18 mouse cellular contexts compared by ENCODE assay signal in the genomic region with DNA sequence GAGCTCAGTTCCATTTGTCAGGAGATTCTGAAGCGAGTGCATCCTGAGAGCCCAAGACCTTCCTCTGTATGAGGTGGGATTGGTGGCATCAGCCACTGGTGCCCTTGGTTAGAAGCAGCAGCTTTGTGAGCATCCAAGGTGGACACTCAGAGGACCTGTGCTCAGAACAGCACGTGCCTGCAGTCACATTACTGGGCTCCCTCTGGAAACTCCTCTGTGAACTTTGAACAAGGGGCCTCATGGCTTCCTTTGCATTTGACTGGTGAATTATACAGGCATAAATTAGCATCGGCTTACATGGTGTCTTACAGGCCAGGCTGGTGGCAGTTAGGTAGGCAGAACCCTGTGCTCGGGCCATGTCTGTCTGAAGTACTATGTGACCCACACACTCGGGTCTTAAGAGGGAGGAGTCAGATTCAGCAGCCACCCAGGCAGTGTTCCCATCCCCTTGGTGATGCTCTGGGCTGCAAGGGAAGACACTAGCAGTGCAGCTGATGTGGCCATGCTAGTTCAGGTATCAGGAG.
A peak's percentile ranks its signal among the peaks of the same experiment; 100 is the strongest.
DNase-seq lines count a peak whose midpoint lies in the region; ATAC-seq and TF ChIP-seq lines count a peak whose summit lies in the region.
"Had no signal": no experiment of that assay in that cellular context is flagged by ENCODE, and none has a peak within 500 bp of the region (broad histone marks: within the 10 kb centered on the region; RNA-seq: fewer than 3 reads in every experiment).

No protein-coding gene starts in this region.

- no peak for TF ChIP-seq CTCF in midbrain, postnatal 0 days (IDR thresholded peaks at IDR 0.05)

- no peaks in the 10 kb centered on the region for H3K9me3 ChIP-seq in midbrain, embryonic 13.5 days
- H3K9me3 ChIP-seq in midbrain, postnatal 0 days (ENCODE audit: low read length) = no peaks in the 10 kb centered on the region
- H3K9me3 ChIP-seq in forebrain, embryonic 14.5 days (replicated peaks; ENCODE audit: control insufficient read depth, low read length) = no peaks in the 10 kb centered on the region
- H3K9me3 ChIP-seq: embryonic facial prominence, embryonic 12.5 days; hindbrain, embryonic 10.5 days; limb, embryonic 15.5 days had no signal

- H3K4me3 ChIP-seq in midbrain, embryonic 13.5 days (replicated peaks) = no peak overlapping the region
- H3K4me3 ChIP-seq in midbrain, postnatal 0 days (ENCODE audit: low read depth, low read length) = no peak overlapping the region
- H3K4me3 ChIP-seq in forebrain, embryonic 14.5 days (ENCODE audit: low read depth, low read length) = no peak overlapping the region
- H3K4me3 ChIP-seq: embryonic facial prominence, embryonic 12.5 days; hindbrain, embryonic 10.5 days; left cerebral cortex, adult 2 months; limb, embryonic 15.5 days had no signal

- no peaks in the 10 kb centered on the region for H3K27me3 ChIP-seq in midbrain, embryonic 13.5 days
- no peaks in the 10 kb centered on the region for H3K27me3 ChIP-seq in midbrain, postnatal 0 days (ENCODE audit: insufficient read depth, low read length)
- no peaks in the 10 kb centered on the region for H3K27me3 ChIP-seq in forebrain, embryonic 14.5 days (replicated peaks; ENCODE audit: control insufficient read depth, insufficient read depth, low read length)
- H3K27me3 ChIP-seq: embryonic facial prominence, embryonic 12.5 days; limb, embryonic 15.5 days had no signal

- DNase-seq in kidney, adult 9 months = peak; percentile 8
- no peak for DNase-seq in kidney, adult 11 months
- no peak for DNase-seq in midbrain, postnatal 0 days (ENCODE audit: low spot score)
- no peak for DNase-seq in forebrain, embryonic 14.5 days (ENCODE audit: low spot score)
- peak; percentile 14 for DNase-seq in kidney, postnatal 14 days
- DNase-seq in cerebellum, adult 9-10 months = no peak
- no peak for DNase-seq in cerebellum, postnatal 10 days
- DNase-seq: adrenal gland, postnatal 25 days; B cell, adult 2 months; gastrocnemius, postnatal 36 days; lung, adult 2 months; right cerebral cortex, adult 18-20 months had no signal

- 0 out of 2 replicates have a peak overlapping the region, but pooled peaks have one; percentile 30 for H3K27ac ChIP-seq in midbrain, embryonic 13.5 days
- H3K27ac ChIP-seq in midbrain, postnatal 0 days (ENCODE audit: low read depth, low read length) = no peak overlapping the region
- no peak overlapping the region; the same call in 1 of the 2 replicates for H3K27ac ChIP-seq in forebrain, embryonic 14.5 days (ENCODE audit: low read depth, low read length)
- H3K27ac ChIP-seq: embryonic facial prominence, embryonic 12.5 days; hindbrain, embryonic 10.5 days; left cerebral cortex, adult 2 months; limb, embryonic 15.5 days had no signal

- H3K9ac ChIP-seq in midbrain, embryonic 13.5 days (replicated peaks) = no peak overlapping the region
- H3K9ac ChIP-seq in midbrain, postnatal 0 days (replicated peaks; ENCODE audit: low read length, poor library complexity, severe bottlenecking) = no peak overlapping the region
- H3K9ac ChIP-seq in forebrain, embryonic 14.5 days (ENCODE audit: low read length) = 0 out of 2 replicates have a peak overlapping the region, but pooled peaks have one; percentile 25
- H3K9ac ChIP-seq: embryonic facial prominence, embryonic 12.5 days; limb, embryonic 15.5 days had no signal

- no peak overlapping the region for H3K4me2 ChIP-seq in midbrain, embryonic 13.5 days (replicated peaks)
- no peak overlapping the region for H3K4me2 ChIP-seq in midbrain, postnatal 0 days (ENCODE audit: low read depth, low read length, poor library complexity, severe bottlenecking)
- H3K4me2 ChIP-seq in forebrain, embryonic 14.5 days (ENCODE audit: low read length) = no peak overlapping the region
- H3K4me2 ChIP-seq: embryonic facial prominence, embryonic 12.5 days; heart, embryonic 11.5 days; limb, embryonic 15.5 days had no signal

- 65% methylated on average over 5 of the region's 5 CpGs for WGBS in midbrain, embryonic 13.5 days
- WGBS in midbrain, postnatal 0 days = 72% methylated on average over 5 of the region's 5 CpGs
- 59% methylated on average over 5 of the region's 5 CpGs for WGBS in forebrain, embryonic 14.5 days

- peaks cover 11% of the 10 kb centered on the region for H3K4me1 ChIP-seq in midbrain, embryonic 13.5 days (replicated peaks)
- H3K4me1 ChIP-seq in midbrain, postnatal 0 days (ENCODE audit: insufficient read depth, low read length) = no peaks in the 10 kb centered on the region
- peaks cover 15% of the 10 kb centered on the region for H3K4me1 ChIP-seq in forebrain, embryonic 14.5 days (ENCODE audit: control insufficient read depth, insufficient read depth, low read length)
- H3K4me1 ChIP-seq: embryonic facial prominence, embryonic 12.5 days; hindbrain, embryonic 10.5 days had no signal

- no peaks in the 10 kb centered on the region for H3K36me3 ChIP-seq in midbrain, embryonic 13.5 days
- H3K36me3 ChIP-seq in midbrain, postnatal 0 days (ENCODE audit: insufficient read depth, low read length) = no peaks in the 10 kb centered on the region
- no peaks in the 10 kb centered on the region for H3K36me3 ChIP-seq in forebrain, embryonic 14.5 days (ENCODE audit: control insufficient read depth, insufficient read depth, low read length)
- H3K36me3 ChIP-seq: embryonic facial prominence, embryonic 12.5 days; limb, embryonic 15.5 days had no signal

- peak; percentile 28; the same call in 1 of the 2 replicates for ATAC-seq in midbrain, embryonic 13.5 days
- no peak for ATAC-seq in midbrain, postnatal 0 days (ENCODE audit: low FRiP score)
- ATAC-seq in forebrain, embryonic 14.5 days = peak; percentile 45; the same call in 1 of the 2 replicates

Comparison
In these comparisons a context has a peak if more than half of its experiments do, and no peak if none do; other contexts are left out.
1. DNase-seq: peak in kidney, adult 9 months (single experiment) and kidney, postnatal 14 days (single experiment); none in kidney, adult 11 months (single experiment), midbrain, postnatal 0 days (single experiment), forebrain, embryonic 14.5 days (single experiment), cerebellum, adult 9-10 months (single experiment) and cerebellum, postnatal 10 days (0 of 2).